Mouse (Mus musculus): ENCODE data around the gene Col8a2.

The Col8a2 gene

DNA sequence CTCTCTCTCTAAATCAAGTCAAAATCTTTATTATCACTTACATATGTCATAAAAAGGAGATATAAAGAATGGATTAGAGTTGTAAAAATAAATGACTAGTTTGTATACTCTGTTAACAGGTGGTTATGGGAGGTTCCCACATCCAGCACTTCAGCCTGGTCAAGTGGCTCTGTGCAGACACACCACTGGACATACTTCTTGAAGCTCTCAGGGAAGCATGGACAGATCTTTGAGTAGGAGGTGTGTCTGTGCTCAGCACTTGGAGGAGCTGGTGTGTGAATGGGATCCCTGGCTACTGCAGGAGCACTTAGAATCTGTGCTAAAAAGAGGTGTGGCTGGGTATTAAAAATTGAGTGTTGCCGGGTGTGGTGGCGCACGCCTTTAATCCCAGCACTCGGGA, 43.7 kb downstream of the Col8a2 start:
- no peak for DNase-seq (ENCODE audit: extremely low read depth, low read depth)

GRCm38 (mm10) chr4:126331751-126332150, 45.2 kb downstream of the Col8a2 start:
- DNase-seq (ENCODE audit: extremely low read depth, low read depth): no peak

- DNase-seq (ENCODE audit: extremely low read depth, low read depth): peak; percentile 43
Measured at GRCm38 (mm10) chr4:126332358-126332757, 45.8 kb downstream of the Col8a2 start.

GRCm38 (mm10) chr4:126339461-126339860, 52.9 kb downstream of the Col8a2 start:
- no peak for DNase-seq (ENCODE audit: extremely low read depth, low read depth)

GRCm38 (mm10) chr4:126343451-126343850, 56.9 kb downstream of the Col8a2 start:
- no peak for DNase-seq (ENCODE audit: extremely low read depth, low read depth)

DNA sequence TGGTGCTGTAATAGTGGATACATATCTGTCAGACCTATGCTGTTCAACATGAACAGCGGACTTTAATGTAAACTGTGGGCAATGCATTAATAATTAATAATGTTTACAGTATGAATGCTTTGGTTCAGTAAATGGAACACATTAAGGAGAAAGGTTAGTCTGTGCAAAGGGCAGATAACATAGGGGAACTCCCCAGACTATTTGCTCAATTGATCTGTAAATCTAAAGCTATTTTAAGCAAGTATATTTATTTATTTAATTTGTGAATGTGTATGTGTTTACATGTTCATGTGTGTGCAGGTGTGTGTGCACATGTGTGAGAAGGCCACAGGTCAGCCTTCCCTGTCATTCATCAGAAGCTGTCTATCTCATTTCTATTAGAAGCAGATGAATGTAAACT, 73.5 kb downstream of the Col8a2 start:
- DNase-seq (ENCODE audit: extremely low read depth, low read depth): no peak
